Mouse (Mus musculus): ENCODE measurements around the gene Mfsd7a. TPM values are rescaled to one million over a fixed set of nuclear protein-coding genes. Genes with fewer than 3 reads are reported as not detected.

The Mfsd7a gene
- polyA plus RNA-seq, 1 experiment from 2014 or later: 0.54 TPM

DNA sequence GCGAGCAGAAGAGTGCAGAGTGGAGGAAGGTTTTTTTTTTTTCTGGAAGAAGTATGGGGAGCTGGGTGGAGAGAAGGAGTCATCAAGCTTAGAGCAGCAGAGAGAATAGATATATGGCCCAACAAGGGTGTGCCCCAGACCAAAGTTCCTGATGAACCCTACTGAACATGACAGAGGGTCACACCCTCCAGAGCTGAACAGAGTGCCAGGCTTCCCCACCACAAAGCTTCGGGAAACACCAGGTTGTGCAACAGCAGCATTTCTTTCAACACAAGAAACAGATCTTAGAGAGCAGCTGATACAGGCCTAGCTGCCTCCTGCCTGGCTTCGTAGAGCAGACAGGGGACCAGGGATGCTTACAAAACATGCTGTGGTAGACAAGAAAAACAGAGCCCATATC, 1.7 kb downstream of the Mfsd7a start:
- ATAC-seq (no peak), DNase-seq (ENCODE audit: low spot score) (peak; percentile 28)
- Histone ChIP-seq H3K4me2 (replicated peaks; ENCODE audit: low read depth, low read length) (no peak overlapping the region), H3K27ac (ENCODE audit: low read length) (no peak overlapping the region), H3K27me3 (replicated peaks; ENCODE audit: insufficient read depth, low read length) (no peaks in the 10 kb centered on the region), H3K9me3 (ENCODE audit: low read length) (no peaks in the 10 kb centered on the region), H3K4me3 (ENCODE audit: low read depth, low read length) (no peak overlapping the region), H3K36me3 (ENCODE audit: insufficient read depth, low read length) (no peaks in the 10 kb centered on the region), H3K4me1 (ENCODE audit: insufficient read depth, low read depth, low read length) (no peaks in the 10 kb centered on the region; the same call in 1 of the 2 replicates), H3K9ac (replicated peaks; ENCODE audit: low read depth) (no peak overlapping the region)
- TF ChIP-seq CTCF (IDR thresholded peaks at IDR 0.05) (no peak), EP300 (IDR thresholded peaks at IDR 0.05) (no peak)
- WGBS: 66% methylated on average over 3 of the region's 3 CpGs

- Histone ChIP-seq H3K4me1 (ENCODE audit: insufficient read depth, low read depth, low read length) (peaks cover 5% of the 10 kb centered on the region; the same call in 1 of the 2 replicates), H3K4me2 (replicated peaks; ENCODE audit: low read depth, low read length) (no peak overlapping the region), H3K27ac (ENCODE audit: low read length) (no peak overlapping the region), H3K27me3 (replicated peaks; ENCODE audit: insufficient read depth, low read length) (no peaks in the 10 kb centered on the region), H3K36me3 (ENCODE audit: insufficient read depth, low read length) (no peaks in the 10 kb centered on the region), H3K4me3 (ENCODE audit: low read depth, low read length) (no peak overlapping the region), H3K9me3 (ENCODE audit: low read length) (no peaks in the 10 kb centered on the region), H3K9ac (replicated peaks; ENCODE audit: low read depth) (no peak overlapping the region)
- no peak for DNase-seq (ENCODE audit: low spot score)
- no peak for TF ChIP-seq CTCF (IDR thresholded peaks at IDR 0.05)
- no peak for TF ChIP-seq EP300 (IDR thresholded peaks at IDR 0.05)
- no peak for ATAC-seq
- 70% methylated on average over 2 of the region's 2 CpGs for WGBS
These were observed 12.6 kb downstream of the Mfsd7a start for GRCm38 (mm10) chr5:108436101-108436500.

GRCm38 (mm10) chr5:108433804-108434587, 14.7 kb downstream of the Mfsd7a start, which contains the start of gene Atp5k:
TSS of gene Atp5k (minus strand) at chr5:108434448.
- Histone ChIP-seq H3K9ac (replicated peaks; ENCODE audit: low read depth) (peak within 1 kb of the TSS; percentile 83), H3K4me1 (ENCODE audit: insufficient read depth, low read depth, low read length) (peaks cover 5% of the 10 kb centered on the region; the same call in 1 of the 2 replicates), H3K27me3 (replicated peaks; ENCODE audit: insufficient read depth, low read length) (no peaks in the 10 kb centered on the region), H3K9me3 (ENCODE audit: low read length) (no peaks in the 10 kb centered on the region), H3K36me3 (ENCODE audit: insufficient read depth, low read length) (no peaks in the 10 kb centered on the region), H3K27ac (ENCODE audit: low read length) (no peak within 1 kb of the TSS), H3K4me2 (replicated peaks; ENCODE audit: low read depth, low read length) (peak within 1 kb of the TSS; percentile 76), H3K4me3 (ENCODE audit: low read depth, low read length) (peak within 1 kb of the TSS; percentile 78)
- TF ChIP-seq EP300 (IDR thresholded peaks at IDR 0.05) (no peak), CTCF (IDR thresholded peaks at IDR 0.05) (peak; percentile 97)
- DNase-seq (ENCODE audit: low spot score) (peak; percentile 95), ATAC-seq (peak; percentile 96)
- 0% methylated on average over 42 of the region's 42 CpGs for WGBS

DNA sequence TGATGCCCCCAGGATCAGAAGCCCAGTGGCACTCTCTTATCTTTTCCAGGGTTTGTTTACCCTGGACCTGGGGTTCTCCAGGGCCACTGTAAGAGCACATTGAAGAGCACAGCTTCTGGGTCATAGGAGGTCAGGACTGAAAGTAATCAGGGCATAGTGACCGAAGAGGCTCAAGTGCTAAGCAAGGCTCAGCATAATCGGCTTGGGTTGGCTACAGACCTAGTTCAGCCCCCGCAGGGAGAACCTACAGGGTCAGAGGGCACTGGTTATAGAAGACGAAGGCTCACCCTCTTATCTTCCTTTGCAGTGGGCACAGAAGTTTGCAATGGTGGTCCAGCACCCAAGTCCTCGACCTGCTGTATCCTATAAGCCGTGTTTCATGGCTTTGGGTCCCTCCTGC, 17.5 kb downstream of the Mfsd7a start:
- no peaks in the 10 kb centered on the region for H3K36me3 ChIP-seq (ENCODE audit: insufficient read depth, low read length)
- peaks cover 5% of the 10 kb centered on the region; the same call in 1 of the 2 replicates for H3K4me1 ChIP-seq (ENCODE audit: insufficient read depth, low read depth, low read length)
- H3K27ac ChIP-seq (ENCODE audit: low read length): no peak overlapping the region
- H3K9me3 ChIP-seq (ENCODE audit: low read length): no peaks in the 10 kb centered on the region
- no peak overlapping the region for H3K4me2 ChIP-seq (replicated peaks; ENCODE audit: low read depth, low read length)
- WGBS: 72% methylated on average over 6 of the region's 6 CpGs
- no peak for TF ChIP-seq EP300 (IDR thresholded peaks at IDR 0.05)
- H3K27me3 ChIP-seq (replicated peaks; ENCODE audit: insufficient read depth, low read length): no peaks in the 10 kb centered on the region
- no peak overlapping the region for H3K4me3 ChIP-seq (ENCODE audit: low read depth, low read length)
- ATAC-seq (no peak), DNase-seq (ENCODE audit: low spot score) (no peak)
- H3K9ac ChIP-seq (replicated peaks; ENCODE audit: low read depth): no peak overlapping the region

DNA sequence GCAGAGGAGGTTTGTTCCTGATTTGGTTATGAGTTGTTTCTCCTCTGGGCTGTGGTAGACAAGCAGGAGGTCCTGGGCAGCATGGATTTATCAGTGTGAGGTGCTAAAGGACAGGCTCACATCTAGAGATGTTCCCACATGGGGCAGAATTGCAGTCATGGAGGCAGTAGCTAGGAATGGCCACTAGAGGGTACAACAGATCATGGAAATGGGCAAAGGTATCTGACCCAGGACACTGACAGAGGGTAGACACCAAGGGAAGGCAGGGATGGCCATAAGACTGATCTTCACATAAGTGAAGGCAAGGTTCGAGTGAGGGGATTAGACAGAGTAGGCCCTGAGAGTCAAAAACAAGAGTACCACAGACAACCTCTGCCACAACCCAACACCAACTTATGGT, 21.5 kb downstream of the Mfsd7a start:
- TF ChIP-seq EP300 (IDR thresholded peaks at IDR 0.05) (no peak), CTCF (IDR thresholded peaks at IDR 0.05) (peak; percentile 94)
- no peak overlapping the region for H3K4me2 ChIP-seq (replicated peaks; ENCODE audit: low read depth, low read length)
- 43% methylated on average over 1 of the region's 1 CpGs for WGBS
- H3K4me3 ChIP-seq (ENCODE audit: low read depth, low read length): no peak overlapping the region
- H3K9ac ChIP-seq (replicated peaks; ENCODE audit: low read depth): no peak overlapping the region
- no peak overlapping the region for H3K27ac ChIP-seq (ENCODE audit: low read length)
- H3K27me3 ChIP-seq (replicated peaks; ENCODE audit: insufficient read depth, low read length): no peaks in the 10 kb centered on the region
- peak; percentile 62 for DNase-seq (ENCODE audit: low spot score)
- no peaks in the 10 kb centered on the region for H3K36me3 ChIP-seq (ENCODE audit: insufficient read depth, low read length)
- H3K4me1 ChIP-seq (ENCODE audit: insufficient read depth, low read depth, low read length): no peaks in the 10 kb centered on the region
- no peak for ATAC-seq
- H3K9me3 ChIP-seq (ENCODE audit: low read length): no peaks in the 10 kb centered on the region

- DNase-seq (ENCODE audit: low spot score) (no peak), ATAC-seq (no peak)
- H3K4me3 ChIP-seq (ENCODE audit: low read depth, low read length): no peak overlapping the region
- no peaks in the 10 kb centered on the region for H3K27me3 ChIP-seq (replicated peaks; ENCODE audit: insufficient read depth, low read length)
- no peak overlapping the region for H3K27ac ChIP-seq (ENCODE audit: low read length)
- no peak overlapping the region for H3K9ac ChIP-seq (replicated peaks; ENCODE audit: low read depth)
- WGBS: 92% methylated on average over 2 of the region's 2 CpGs
- no peak for TF ChIP-seq EP300 (IDR thresholded peaks at IDR 0.05)
- TF ChIP-seq CTCF (IDR thresholded peaks at IDR 0.05): no peak
- no peaks in the 10 kb centered on the region for H3K36me3 ChIP-seq (ENCODE audit: insufficient read depth, low read length)
- H3K4me1 ChIP-seq (ENCODE audit: insufficient read depth, low read depth, low read length): no peaks in the 10 kb centered on the region
- no peaks in the 10 kb centered on the region for H3K9me3 ChIP-seq (ENCODE audit: low read length)
- H3K4me2 ChIP-seq (replicated peaks; ENCODE audit: low read depth, low read length): no peak overlapping the region
These were observed 25.3 kb downstream of the Mfsd7a start for GRCm38 (mm10) chr5:108423427-108423826.

All from lung, postnatal 0 days (tissue).